Mouse (Mus musculus): ENCODE measurements around the gene Ccdc6.
A peak's percentile ranks its signal among the peaks of the same experiment; 100 is the strongest.

Ccdc6 gene

GRCm38 (mm10) chr10:70095506-70096270 is 1.2 kb upstream of the Ccdc6 start:
- DNase-seq, result no peak

- peak; percentile 69 for DNase-seq
These were observed 475 bp downstream of the Ccdc6 start for GRCm38 (mm10) chr10:70097291-70097901.

GRCm38 (mm10) chr10:70097911-70098569 is 1.1 kb downstream of the Ccdc6 start:
- no peak for DNase-seq

- no peak for DNase-seq
These were observed 1.7 kb downstream of the Ccdc6 start for GRCm38 (mm10) chr10:70098626-70099025.

GRCm38 (mm10) chr10:70099052-70099451 is 2.1 kb downstream of the Ccdc6 start:
- DNase-seq, result no peak

- DNase-seq, result no peak
These were observed 5.2 kb downstream of the Ccdc6 start for GRCm38 (mm10) chr10:70102086-70102485.

DNA sequence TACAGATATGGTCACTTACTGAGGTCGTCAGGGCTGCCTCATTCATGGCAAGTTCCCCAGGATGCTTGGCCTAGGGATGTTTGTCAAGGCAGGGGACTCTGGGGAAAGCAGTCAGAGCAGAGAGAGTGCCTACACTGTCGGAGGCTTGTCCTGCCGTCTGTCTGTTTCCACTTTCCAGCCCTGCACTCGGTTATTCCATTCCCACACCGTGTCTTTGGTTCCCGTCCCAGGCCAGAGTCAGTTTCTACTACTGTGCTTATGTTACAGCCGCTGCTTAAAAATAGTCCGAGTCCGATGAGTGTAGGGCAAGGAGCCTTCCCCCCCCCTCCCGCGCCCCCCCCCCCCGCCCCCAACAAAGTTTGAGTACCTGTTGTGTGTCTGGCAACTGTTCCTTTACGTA is 11.1 kb downstream of the Ccdc6 start:
- DNase-seq, result no peak

- DNase-seq, result no peak
These were observed 13.1 kb downstream of the Ccdc6 start for GRCm38 (mm10) chr10:70109974-70110373.

DNA sequence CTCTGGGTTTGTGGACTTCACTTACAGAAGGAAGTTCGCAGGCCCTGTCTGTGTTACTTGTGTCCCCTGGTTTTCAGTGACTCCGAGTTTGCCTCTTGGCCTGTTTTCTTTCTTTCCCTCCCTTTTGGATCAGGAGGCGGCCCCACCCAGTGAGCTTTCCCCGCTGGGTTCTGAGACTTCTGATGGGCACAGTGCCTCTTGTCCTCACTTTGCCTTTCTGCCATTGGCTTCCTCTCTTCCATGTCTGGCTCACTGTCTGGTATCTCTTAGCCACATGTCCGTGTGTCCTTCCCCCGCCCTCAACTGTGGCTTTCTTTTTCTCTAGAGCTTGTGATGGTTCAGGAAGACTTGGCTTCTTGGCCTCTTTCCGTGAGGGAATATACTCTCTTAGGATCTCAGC is 13.9 kb downstream of the Ccdc6 start:
- DNase-seq, result no peak

- no peak for DNase-seq
These were observed 14.7 kb downstream of the Ccdc6 start for GRCm38 (mm10) chr10:70111643-70112042.

- no peak for DNase-seq
These were observed 17.2 kb downstream of the Ccdc6 start for GRCm38 (mm10) chr10:70114048-70114635.

DNA sequence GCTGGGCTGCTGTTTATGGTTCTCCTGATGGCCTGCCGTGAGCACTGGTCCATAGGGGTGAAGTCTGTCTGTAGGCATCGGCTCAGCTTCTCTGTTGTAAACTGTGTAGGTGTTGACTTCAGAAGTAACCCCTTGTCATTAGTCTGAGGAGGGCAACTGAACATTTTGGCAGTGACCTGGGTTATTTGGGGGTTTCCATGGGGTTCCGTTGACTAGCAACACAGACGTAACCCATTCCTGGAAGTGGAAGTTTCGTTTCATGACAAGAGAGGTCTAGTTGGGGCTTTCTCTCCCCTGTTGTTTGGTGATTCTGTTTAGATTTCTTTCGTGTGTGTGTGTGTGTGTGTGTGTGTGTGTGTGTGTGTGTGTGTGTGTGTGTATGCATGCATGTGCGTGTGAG is 19.5 kb downstream of the Ccdc6 start:
- no peak for DNase-seq

DNA sequence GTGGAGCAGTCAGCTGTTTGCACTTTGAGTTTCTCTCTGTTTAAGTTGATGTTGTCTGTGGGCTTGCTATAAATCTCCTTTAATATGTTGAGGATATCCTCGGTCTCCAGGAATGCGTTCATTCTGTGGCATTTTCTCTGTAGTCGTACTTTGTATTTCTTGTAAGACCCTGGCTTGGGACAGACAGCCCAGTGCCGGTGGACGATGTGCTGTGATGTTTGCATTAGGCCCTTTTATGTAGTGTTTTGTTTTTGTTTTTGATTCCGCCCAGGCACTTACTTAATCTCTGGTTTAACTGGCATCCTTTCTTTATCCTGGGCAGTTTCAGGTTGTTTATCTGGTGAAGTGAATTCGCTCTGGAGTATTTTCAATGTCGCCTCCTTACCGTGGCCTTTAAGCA is 22.5 kb downstream of the Ccdc6 start:
- no peak for DNase-seq

GRCm38 (mm10) chr10:70119851-70120370 is 23.0 kb downstream of the Ccdc6 start:
- no peak for DNase-seq

- peak; percentile 45 for DNase-seq
These were observed 23.9 kb downstream of the Ccdc6 start for GRCm38 (mm10) chr10:70120671-70121405.

DNA sequence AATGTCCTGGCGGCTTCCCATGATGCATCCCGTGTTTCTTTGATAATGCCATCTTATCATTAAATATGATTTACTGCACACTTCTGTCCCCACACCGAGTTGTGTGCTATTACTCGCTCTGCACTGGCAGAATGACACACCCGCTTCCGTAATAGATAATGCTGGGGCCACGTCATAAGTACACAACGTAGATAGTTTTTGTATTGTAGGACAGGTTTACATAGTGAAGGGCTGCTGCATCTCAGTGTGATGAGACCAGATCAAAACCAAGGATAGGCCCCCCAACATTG is 24.4 kb downstream of the Ccdc6 start:
- DNase-seq, result no peak

GRCm38 (mm10) chr10:70123454-70123853 is 26.5 kb downstream of the Ccdc6 start:
- no peak for DNase-seq

DNA sequence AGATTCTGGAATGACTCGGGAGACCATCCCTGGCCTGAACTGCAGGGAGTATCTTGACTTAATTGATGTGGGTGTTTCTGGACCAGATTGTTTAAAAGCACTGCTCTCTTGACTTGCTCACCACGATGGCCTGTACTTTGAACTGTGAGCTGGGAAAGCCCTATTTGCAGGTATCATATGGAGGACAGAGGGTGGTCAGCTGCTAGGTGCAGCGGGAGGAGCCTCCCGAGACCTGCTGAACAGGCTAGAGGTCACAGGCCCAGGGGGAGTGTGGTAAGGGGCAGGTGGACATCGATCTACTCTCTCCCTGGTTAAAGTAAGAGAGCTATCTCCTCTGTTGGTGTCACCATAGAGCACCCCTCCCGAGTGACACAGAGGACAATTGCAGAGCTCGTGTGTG is 28.6 kb downstream of the Ccdc6 start:
- no peak for DNase-seq

GRCm38 (mm10) chr10:70127273-70127672 is 30.4 kb downstream of the Ccdc6 start:
- no peak for DNase-seq

GRCm38 (mm10) chr10:70128408-70128807 is 31.5 kb downstream of the Ccdc6 start:
- no peak for DNase-seq

DNA sequence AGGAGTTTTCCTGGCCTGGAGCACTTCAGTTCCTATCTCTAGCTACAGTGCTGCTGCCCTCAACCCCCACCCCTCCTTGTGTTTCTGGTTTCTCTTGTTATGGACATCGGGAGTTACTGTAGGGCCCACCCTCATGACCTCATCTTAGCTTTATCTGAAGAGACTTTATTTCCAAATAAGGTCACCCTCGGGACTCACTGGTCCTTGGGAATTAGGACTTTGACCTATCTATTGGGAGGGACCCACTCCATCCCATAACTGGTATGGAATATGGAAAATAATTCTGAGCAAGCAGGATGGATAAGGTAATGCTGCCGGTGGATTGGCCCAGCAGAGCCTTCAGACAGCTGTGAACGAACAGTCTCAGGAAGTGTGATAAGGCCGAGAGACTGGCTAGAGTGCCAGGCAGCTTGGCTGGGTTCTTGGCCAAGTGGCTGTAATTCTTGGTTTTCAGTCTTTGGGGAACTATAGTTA is 35.2 kb downstream of the Ccdc6 start:
- DNase-seq, result no peak

- DNase-seq, result no peak
These were observed 35.8 kb downstream of the Ccdc6 start for GRCm38 (mm10) chr10:70132714-70133113.

DNA sequence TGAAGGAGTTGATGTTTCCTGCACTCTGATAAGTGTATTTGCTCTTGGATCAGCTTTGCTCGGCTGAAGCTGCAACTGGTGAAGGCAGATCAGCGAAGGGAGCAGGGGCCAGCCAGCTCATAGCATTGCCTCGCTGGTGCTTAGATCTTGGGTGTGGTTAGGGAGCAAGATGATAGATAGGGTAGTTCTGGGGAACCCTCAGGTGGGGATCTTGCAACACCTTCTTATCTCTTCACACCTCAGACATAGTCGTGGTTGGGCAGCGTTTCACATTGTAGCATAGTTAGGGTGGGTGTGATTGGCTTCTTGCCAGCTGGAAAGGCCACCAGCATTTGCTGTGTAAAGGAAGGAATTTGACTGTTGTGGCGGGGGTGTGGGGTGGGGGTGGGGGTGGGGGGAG is 36.3 kb downstream of the Ccdc6 start:
- no peak for DNase-seq
